Mouse (Mus musculus) liver, adult 2 months (tissue): ENCODE measurements at regions not wholly inside any gene's neighbourhood (a gene's known extent, or its start where the extent isn't known, plus 50 kb on each side); places are given as distances from the start of the nearest gene placed in this dataset.
A peak's percentile ranks its signal among the peaks of the same experiment; 100 is the strongest.

Experiments
- DNase-seq: peaks from one replicate; pipeline ENCODE4 v3.0.0-alpha.2; 2011; ENCODE audit warnings: low read depth, low spot score; ENCODE audit errors: extremely low read depth
- H3K27ac ChIP-seq: fragments of 200-500 bp; replicated peaks from 2 replicates; pipeline ENCODE4 v1.5.1; 2012; ENCODE audit warnings: low read depth, mild to moderate bottlenecking, control low read depth, inconsistent platforms, low read length; ENCODE audit not compliant: insufficient read depth
- H3K27me3 ChIP-seq: fragments of 200-500 bp; 2 replicates; pipeline ENCODE4 v1.6.1; 2012; ENCODE audit warnings: mild to moderate bottlenecking, moderate library complexity, low read length, inconsistent platforms; ENCODE audit not compliant: control insufficient read depth, insufficient read depth
- H3K36me3 ChIP-seq: fragments of 200-500 bp; 2 replicates; pipeline ENCODE4 v1.6.1; 2012; ENCODE audit warnings: low read length, inconsistent platforms; ENCODE audit not compliant: control insufficient read depth, insufficient read depth
- H3K4me1 ChIP-seq: fragments of 200-500 bp; 2 replicates; pipeline ENCODE4 v1.6.1; 2011; ENCODE audit warnings: low read length; ENCODE audit not compliant: control insufficient read depth, insufficient read depth
- H3K4me3 ChIP-seq: fragments of 200-500 bp; 2 replicates; pipeline ENCODE4 v1.5.1; 2011; ENCODE audit warnings: low read depth, mild to moderate bottlenecking, control low read depth, low read length, moderate library complexity; ENCODE audit not compliant: insufficient read depth
- H3K79me2 ChIP-seq: fragments of 200-500 bp; 2 replicates; pipeline ENCODE4 v1.6.1; 2012; ENCODE audit warnings: inconsistent platforms, mild to moderate bottlenecking, low read length, moderate library complexity; ENCODE audit not compliant: control insufficient read depth, insufficient read depth
- H3K9ac ChIP-seq: fragments of 200-500 bp; 2 replicates; pipeline ENCODE4 v1.6.1; 2012; ENCODE audit warnings: low read depth, mild to moderate bottlenecking, control low read depth, inconsistent platforms, low read length
- CTCF ChIP-seq: fragments of 200-500 bp; IDR thresholded peaks from 2 replicates; pipeline ENCODE4 v1.5.1; 2011; ENCODE audit warnings: low read depth, low read length, control low read depth
- POLR2A ChIP-seq: fragments of 200-500 bp; IDR thresholded peaks from 2 replicates; pipeline ENCODE4 v1.6.1; 2011; ENCODE audit warnings: low read length, control low read depth; ENCODE audit not compliant: insufficient read depth; ENCODE audit errors: extremely low read depth
- WGBS: fragments of 180-500 bp; shearing (Covaris S2); methylation state at CpG from one replicate; pipeline ENCODE4 v1.1.7; 2018; 5-methylcytosine and 5-hydroxymethylcytosine counted together

GRCm38 (mm10) chr13:92921936-92922335 lies 77.4 kb downstream of the Mtx3 start:
- no peaks in the 10 kb centered on the region for H3K27me3 ChIP-seq
- H3K4me1 ChIP-seq: no peaks in the 10 kb centered on the region
- no peaks in the 10 kb centered on the region for H3K79me2 ChIP-seq
- TF ChIP-seq CTCF (no peak), POLR2A (no peak)
- no peak overlapping the region for H3K4me3 ChIP-seq
- H3K27ac ChIP-seq: no peak overlapping the region
- DNase-seq: no peak
- H3K9ac ChIP-seq: no peak overlapping the region
- 96% methylated on average over 3 of the region's 3 CpGs for WGBS
- no peaks in the 10 kb centered on the region for H3K36me3 ChIP-seq

- 86% methylated on average over 2 of the region's 2 CpGs for WGBS
- H3K27me3 ChIP-seq: no peaks in the 10 kb centered on the region
- no peaks in the 10 kb centered on the region for H3K79me2 ChIP-seq
- TF ChIP-seq CTCF (no peak), POLR2A (no peak)
- H3K27ac ChIP-seq: no peak overlapping the region
- peak; percentile 11 for DNase-seq
- H3K4me1 ChIP-seq: no peaks in the 10 kb centered on the region
- no peaks in the 10 kb centered on the region for H3K36me3 ChIP-seq
- H3K9ac ChIP-seq: no peak overlapping the region
- H3K4me3 ChIP-seq: no peak overlapping the region
Measured at GRCm38 (mm10) chr13:92923496-92923895, 78.9 kb downstream of the Mtx3 start.

- Histone ChIP-seq H3K4me3 (no peak overlapping the region), H3K79me2 (no peaks in the 10 kb centered on the region), H3K27me3 (no peaks in the 10 kb centered on the region), H3K36me3 (no peaks in the 10 kb centered on the region), H3K27ac (no peak overlapping the region), H3K9ac (no peak overlapping the region), H3K4me1 (no peaks in the 10 kb centered on the region)
- DNase-seq: no peak
- 78% methylated on average over 3 of the region's 3 CpGs for WGBS
- TF ChIP-seq POLR2A (no peak), CTCF (no peak)
Measured at GRCm38 (mm10) chr13:92924021-92924420, 79.5 kb downstream of the Mtx3 start.

- Histone ChIP-seq H3K4me3 (no peak overlapping the region), H3K27ac (no peak overlapping the region), H3K27me3 (no peaks in the 10 kb centered on the region), H3K4me1 (no peaks in the 10 kb centered on the region), H3K79me2 (no peaks in the 10 kb centered on the region), H3K36me3 (no peaks in the 10 kb centered on the region), H3K9ac (no peak overlapping the region)
- no peak for DNase-seq
- 91% methylated on average over 5 of the region's 5 CpGs for WGBS
- TF ChIP-seq CTCF (no peak), POLR2A (no peak)
Measured at GRCm38 (mm10) chr13:92925196-92925595, 80.6 kb downstream of the Mtx3 start.

- 71% methylated on average over 1 of the region's 1 CpGs for WGBS
- no peak for TF ChIP-seq POLR2A
- TF ChIP-seq CTCF: no peak
- no peak for DNase-seq
- Histone ChIP-seq H3K27me3 (no peaks in the 10 kb centered on the region), H3K36me3 (no peaks in the 10 kb centered on the region), H3K4me3 (no peak overlapping the region), H3K79me2 (no peaks in the 10 kb centered on the region), H3K27ac (no peak overlapping the region), H3K9ac (no peak overlapping the region), H3K4me1 (no peaks in the 10 kb centered on the region)
Measured at GRCm38 (mm10) chr13:92928551-92928950, 84.0 kb downstream of the Mtx3 start.

GRCm38 (mm10) chr13:92931696-92932095 lies 87.1 kb downstream of the Mtx3 start:
- no peaks in the 10 kb centered on the region for H3K4me1 ChIP-seq
- no peak overlapping the region for H3K27ac ChIP-seq
- H3K27me3 ChIP-seq: no peaks in the 10 kb centered on the region
- H3K9ac ChIP-seq: no peak overlapping the region
- H3K36me3 ChIP-seq: no peaks in the 10 kb centered on the region
- TF ChIP-seq CTCF (no peak), POLR2A (no peak)
- H3K79me2 ChIP-seq: no peaks in the 10 kb centered on the region
- WGBS: 80% methylated on average over 2 of the region's 2 CpGs
- no peak overlapping the region for H3K4me3 ChIP-seq
- no peak for DNase-seq
